Mouse (Mus musculus): ENCODE data around the gene Iqgap3. TPM values are rescaled to one million over a fixed set of nuclear protein-coding genes. Genes with fewer than 3 reads are reported as not detected.

Iqgap3 gene
- polyA plus RNA-seq, 1 experiment from 2014 or later = 55.8 TPM

- ChIA-PET CTCF (interaction anchor here (0.5 to 6.0 kb wide), 12 partner anchors 10 to 156 kb away, joined by 3 to 34 read pairs (median 4); partner anchors contain the start of gene Mef2d), POLR2A (interaction anchor here (1.0 kb wide), 1 partner anchor 25 kb away, joined by 3 read pairs; no protein-coding TSS in a partner anchor)
- no peak for TF ChIP-seq CTCF (IDR thresholded peaks at IDR 0.05)
- in situ Hi-C loops (cut with MboI; ENCODE audit: low pct_unique_long_range_greater_than_20kb) = loop anchor here (5.0 kb wide), 3 partner anchors 45 to 155 kb away; no protein-coding TSS in a partner anchor
- H3K27me3 ChIP-seq = no peaks in the 10 kb centered on the region
- ATAC-seq (no peak), DNase-seq (ENCODE audit: low read depth, low spot score) (no peak)
Observed at GRCm38 (mm10) chr3:88087688-88088087, 5.9 kb downstream of the Iqgap3 start.

DNA sequence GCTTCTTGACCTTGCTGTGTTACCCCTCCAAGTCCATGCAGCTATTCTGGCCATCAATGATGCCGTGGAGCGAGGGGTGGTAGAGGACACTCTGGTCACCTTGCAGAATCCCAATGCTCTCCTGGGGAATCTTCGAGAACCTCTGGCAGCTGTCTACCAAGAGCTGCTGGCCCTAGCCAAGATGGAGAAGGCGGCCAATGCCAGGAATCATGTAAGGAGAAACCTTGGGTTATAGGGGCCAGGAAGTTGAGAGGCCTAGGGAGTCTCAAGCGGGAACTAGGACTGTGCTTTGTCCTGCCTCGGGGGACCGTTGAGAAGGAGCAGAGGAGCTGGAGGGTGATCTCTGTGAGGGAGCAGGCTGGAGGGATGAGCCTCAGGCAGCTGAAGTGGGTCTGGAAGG is 8.3 kb downstream of the Iqgap3 start:
- POLR2A ChIA-PET = interaction anchor here (0.8 kb wide), 1 partner anchor 50 kb away, joined by 3 read pairs; no protein-coding TSS in a partner anchor
- DNase-seq (ENCODE audit: low read depth, low spot score) (no peak), ATAC-seq (no peak)
- CTCF ChIA-PET = interaction anchor here (6.0 kb wide), 1 partner anchor 49 kb away, joined by 34 read pairs; the partner anchor contains the start of gene Mef2d
- TF ChIP-seq CTCF (IDR thresholded peaks at IDR 0.05) = no peak
- H3K27me3 ChIP-seq = no peaks in the 10 kb centered on the region
- in situ Hi-C loops (cut with MboI; ENCODE audit: low pct_unique_long_range_greater_than_20kb) = no loop called here

DNA sequence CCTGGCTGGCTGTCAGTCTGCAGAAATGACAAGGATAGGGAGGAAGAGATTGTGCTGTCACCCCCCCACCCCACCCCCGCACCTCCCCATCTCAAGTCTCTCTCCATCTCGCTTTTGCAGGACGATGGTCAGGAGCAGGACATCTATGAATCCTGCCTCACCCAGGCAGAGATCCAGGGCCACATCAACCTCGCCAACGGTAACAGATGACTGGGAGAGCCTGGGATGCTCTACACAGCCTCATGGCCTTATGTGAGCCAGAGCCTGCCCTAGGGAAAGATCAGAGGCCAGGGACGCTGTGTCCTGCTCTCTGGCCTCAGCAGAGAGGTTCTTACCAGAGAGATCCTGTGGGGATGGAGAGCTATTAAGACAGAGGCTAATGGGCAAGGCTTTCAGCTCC is 8.8 kb downstream of the Iqgap3 start:
- in situ Hi-C loops (cut with MboI; ENCODE audit: low pct_unique_long_range_greater_than_20kb) = no loop called here
- no peak for DNase-seq (ENCODE audit: low read depth, low spot score)
- CTCF ChIA-PET = interaction anchor here (6.0 kb wide), 1 partner anchor 49 kb away, joined by 34 read pairs; the partner anchor contains the start of gene Mef2d
- no peaks in the 10 kb centered on the region for H3K27me3 ChIP-seq
- POLR2A ChIA-PET = interaction anchor here (0.6 kb wide), 1 partner anchor 142 kb away, joined by 3 read pairs; no protein-coding TSS in a partner anchor
- no peak for ATAC-seq
- TF ChIP-seq CTCF (IDR thresholded peaks at IDR 0.05) = no peak

DNA sequence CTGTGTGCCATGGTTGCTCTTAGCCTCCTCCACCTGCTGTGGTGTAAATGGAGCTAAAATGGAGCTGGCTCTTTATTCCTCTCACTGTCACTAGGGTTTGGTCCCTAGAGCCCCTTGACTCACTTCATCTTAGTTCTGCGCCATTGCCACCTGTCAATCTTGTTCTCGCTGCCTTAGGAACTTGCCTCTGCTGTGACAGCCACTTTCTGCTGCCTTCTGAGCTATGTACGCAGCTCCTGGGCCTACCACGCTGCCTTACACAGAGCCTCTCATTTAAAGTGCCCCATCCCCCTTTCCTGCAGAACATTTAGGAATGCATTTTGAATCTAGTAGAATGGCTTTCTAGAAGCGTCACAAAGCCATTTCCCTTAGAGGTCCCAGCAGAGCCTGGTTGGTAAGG is 12.4 kb downstream of the Iqgap3 start:
- TF ChIP-seq CTCF (IDR thresholded peaks at IDR 0.05) = no peak
- in situ Hi-C loops (cut with MboI; ENCODE audit: low pct_unique_long_range_greater_than_20kb) = no loop called here
- no peak for DNase-seq (ENCODE audit: low read depth, low spot score)
- ChIA-PET POLR2A (interaction anchor here (0.5 to 1.4 kb wide), 2 partner anchors 33 to 50 kb away, joined by 3 to 4 read pairs; no protein-coding TSS in a partner anchor), CTCF (interaction anchor here (1.2 to 1.6 kb wide), 3 partner anchors 11 to 149 kb away, joined by 3 to 5 read pairs (median 3); no protein-coding TSS in a partner anchor)
- ATAC-seq = no peak
- no peaks in the 10 kb centered on the region for H3K27me3 ChIP-seq

DNA sequence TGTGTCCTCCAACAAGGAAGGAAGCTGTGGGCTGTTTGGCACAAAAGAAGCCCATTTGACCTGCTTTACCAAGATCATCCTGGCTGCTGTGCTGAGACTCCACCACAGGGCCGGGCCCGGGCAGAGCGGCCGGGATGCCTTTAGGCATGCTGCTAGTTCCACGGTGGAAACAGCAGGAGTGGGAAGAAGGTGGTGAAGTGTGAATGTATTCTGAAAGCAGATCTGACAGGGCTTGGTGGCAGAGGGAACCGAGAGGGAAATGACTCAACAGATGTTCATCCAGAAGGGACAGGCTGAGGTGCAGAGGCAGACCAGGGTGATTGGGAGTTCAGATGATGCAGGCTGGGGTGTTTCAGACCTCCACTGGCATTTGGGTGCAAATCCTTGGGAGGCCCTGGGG is 15.9 kb downstream of the Iqgap3 start:
- POLR2A ChIA-PET = interaction anchor here (0.7 to 1.2 kb wide), 2 partner anchors 10 to 102 kb away, joined by 3 to 7 read pairs; no protein-coding TSS in a partner anchor
- no peaks in the 10 kb centered on the region for H3K27me3 ChIP-seq
- in situ Hi-C loops (cut with MboI; ENCODE audit: low pct_unique_long_range_greater_than_20kb) = no loop called here
- CTCF ChIA-PET = interaction anchor here (0.8 to 1.8 kb wide), 3 partner anchors 10 to 34 kb away, joined by 3 to 5 read pairs (median 4); no protein-coding TSS in a partner anchor
- ATAC-seq (no peak), DNase-seq (ENCODE audit: low read depth, low spot score) (no peak)
- TF ChIP-seq CTCF (IDR thresholded peaks at IDR 0.05) = no peak

GRCm38 (mm10) chr3:88100251-88100650 is 18.5 kb downstream of the Iqgap3 start:
- ChIA-PET POLR2A (interaction anchor here (0.6 to 0.8 kb wide), 3 partner anchors 11 to 54 kb away, joined by 3 to 4 read pairs (median 3); no protein-coding TSS in a partner anchor), CTCF (interaction anchor here (1.2 to 1.4 kb wide), 2 partner anchors 33 to 38 kb away, joined by 4 to 5 read pairs; no protein-coding TSS in a partner anchor)
- ATAC-seq (no peak), DNase-seq (ENCODE audit: low read depth, low spot score) (no peak)
- no peak for TF ChIP-seq CTCF (IDR thresholded peaks at IDR 0.05)
- in situ Hi-C loops (cut with MboI; ENCODE audit: low pct_unique_long_range_greater_than_20kb) = no loop called here
- no peaks in the 10 kb centered on the region for H3K27me3 ChIP-seq

- H3K27me3 ChIP-seq = no peaks in the 10 kb centered on the region
- in situ Hi-C loops (cut with MboI; ENCODE audit: low pct_unique_long_range_greater_than_20kb) = no loop called here
- POLR2A ChIA-PET = no interaction called here
- no peak for DNase-seq (ENCODE audit: low read depth, low spot score)
- CTCF ChIA-PET = interaction anchor here (1.0 to 1.1 kb wide), 2 partner anchors 29 to 37 kb away, joined by 3 read pairs; no protein-coding TSS in a partner anchor
- TF ChIP-seq CTCF (IDR thresholded peaks at IDR 0.05) = no peak
- no peak for ATAC-seq
Observed at GRCm38 (mm10) chr3:88101736-88102135, 20.0 kb downstream of the Iqgap3 start.

GRCm38 (mm10) chr3:88102196-88102595 is 20.4 kb downstream of the Iqgap3 start:
- in situ Hi-C loops (cut with MboI; ENCODE audit: low pct_unique_long_range_greater_than_20kb) = no loop called here
- ATAC-seq (no peak), DNase-seq (ENCODE audit: low read depth, low spot score) (no peak)
- ChIA-PET POLR2A (no interaction called here), CTCF (interaction anchor here (1.0 kb wide), 1 partner anchor 36 kb away, joined by 3 read pairs; no protein-coding TSS in a partner anchor)
- no peaks in the 10 kb centered on the region for H3K27me3 ChIP-seq
- no peak for TF ChIP-seq CTCF (IDR thresholded peaks at IDR 0.05)

GRCm38 (mm10) chr3:88102611-88103010 is 20.8 kb downstream of the Iqgap3 start:
- DNase-seq (ENCODE audit: low read depth, low spot score) = no peak
- ChIA-PET POLR2A (interaction anchor here (1.3 kb wide), 1 partner anchor 9 kb away, joined by 3 read pairs; no protein-coding TSS in a partner anchor), CTCF (no interaction called here)
- ATAC-seq = no peak
- TF ChIP-seq CTCF (IDR thresholded peaks at IDR 0.05) = no peak
- H3K27me3 ChIP-seq = no peaks in the 10 kb centered on the region
- in situ Hi-C loops (cut with MboI; ENCODE audit: low pct_unique_long_range_greater_than_20kb) = no loop called here

DNA sequence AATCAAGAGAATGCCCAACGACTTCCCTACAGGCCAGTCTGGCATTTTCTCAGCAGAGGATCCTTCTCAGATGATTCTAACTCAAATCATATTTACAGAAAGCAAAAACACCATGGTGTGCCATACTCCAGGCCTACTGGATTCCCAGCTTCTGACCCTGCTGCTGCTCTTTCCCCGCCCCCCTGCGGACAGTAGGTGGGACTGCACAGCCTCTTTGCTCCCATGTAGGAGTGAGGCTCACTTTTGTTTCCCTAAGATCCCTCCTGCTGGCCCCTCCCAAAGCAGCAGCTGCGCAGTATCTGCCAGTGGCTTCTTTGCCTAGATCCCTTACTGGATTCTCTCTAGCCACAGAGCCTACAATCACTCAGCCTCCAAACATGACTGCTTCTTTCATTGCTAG is 24.4 kb downstream of the Iqgap3 start:
- ChIA-PET POLR2A (interaction anchor here (0.6 kb wide), 1 partner anchor 22 kb away, joined by 3 read pairs; no protein-coding TSS in a partner anchor), CTCF (interaction anchor here (1.4 kb wide), 1 partner anchor 17 kb away, joined by 3 read pairs; no protein-coding TSS in a partner anchor)
- H3K27me3 ChIP-seq = no peaks in the 10 kb centered on the region
- in situ Hi-C loops (cut with MboI; ENCODE audit: low pct_unique_long_range_greater_than_20kb) = no loop called here
- DNase-seq (ENCODE audit: low read depth, low spot score) = no peak
- ATAC-seq = no peak
- TF ChIP-seq CTCF (IDR thresholded peaks at IDR 0.05) = no peak

DNA sequence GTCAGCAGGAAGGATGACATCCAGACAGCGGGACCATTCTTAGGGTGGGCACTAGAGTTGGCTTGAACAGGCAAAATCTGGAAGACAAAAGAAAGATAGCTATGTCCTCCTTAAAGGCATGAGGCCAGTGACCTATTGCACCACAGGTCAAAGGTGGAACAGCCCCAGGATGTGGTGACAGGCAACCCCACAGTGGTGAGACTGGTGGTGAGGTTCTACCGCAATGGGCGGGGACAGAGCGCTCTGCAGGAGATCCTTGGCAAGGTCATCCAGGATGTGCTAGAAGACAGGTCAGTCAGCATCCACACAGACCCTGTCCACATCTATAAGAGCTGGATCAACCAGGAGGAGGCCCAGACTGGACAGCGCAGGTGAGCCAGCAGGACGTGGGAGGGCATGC is 27.4 kb downstream of the Iqgap3 start:
- no peaks in the 10 kb centered on the region for H3K27me3 ChIP-seq
- no peak for TF ChIP-seq CTCF (IDR thresholded peaks at IDR 0.05)
- in situ Hi-C loops (cut with MboI; ENCODE audit: low pct_unique_long_range_greater_than_20kb) = no loop called here
- POLR2A ChIA-PET = no interaction called here
- CTCF ChIA-PET = interaction anchor here (1.3 kb wide), 1 partner anchor 17 kb away, joined by 3 read pairs; no protein-coding TSS in a partner anchor
- no peak for ATAC-seq
- DNase-seq (ENCODE audit: low read depth, low spot score) = no peak

All from Patski (cell line).